Mouse (Mus musculus) spleen, adult 10 weeks (tissue): ENCODE data around the gene Rab11b. TPM values are rescaled to one million over a fixed set of nuclear protein-coding genes. Genes with fewer than 3 reads are reported as not detected.

Experiments used
- polyA plus RNA-seq: library from polyadenylated mRNA; stranded (reverse); fragments of 350-450 nt; fragmentation: Illumina TruSeq; extraction: RNeasy Lipid Tissue Mini Kit (QIAGEN cat#74804); gene quantifications from one replicate; pipeline ENCODE4 v1.2.3, GENCODE M21; 2015; ENCODE audit warnings: low replicate concordance; ENCODE audit not compliant: insufficient read depth

The Rab11b gene
- 65.7 TPM for polyA plus RNA-seq

GRCm38 (mm10) chr17:33760255-33761165 is at the start of gene Rab11b:
Rab11b (minus strand) TSS chr17:33760530.

GRCm38 (mm10) chr17:33781124-33781977 is 21.0 kb upstream of the Rab11b start, which contains the start of gene Angptl4:
Angptl4 (minus strand) TSS chr17:33781830.

GRCm38 (mm10) chr17:33718384-33718881 is 41.9 kb downstream of the Rab11b start, which contains the start of gene March2:
March2 (minus strand) TSS chr17:33718670.

Other genes starting within 250 kb of the Rab11b start
- 51.5 TPM for gene Adamts10, start 236.3 kb downstream of the Rab11b start, polyA plus RNA-seq
- gene Myo1f, start 204.8 kb downstream of the Rab11b start, polyA plus RNA-seq: 35.7 TPM
- 21.6 TPM for gene Zfp414, start 131.4 kb downstream of the Rab11b start, polyA plus RNA-seq
- 6.4 TPM for gene Pram1, start 122.5 kb downstream of the Rab11b start, polyA plus RNA-seq
- gene Hnrnpm, start 73.7 kb downstream of the Rab11b start, polyA plus RNA-seq: 386 TPM
- gene March2, start 41.9 kb downstream of the Rab11b start, polyA plus RNA-seq: 102 TPM
- 11.1 TPM for gene Angptl4, start 21.3 kb upstream of the Rab11b start, polyA plus RNA-seq
- gene Kank3, start 50.0 kb upstream of the Rab11b start, polyA plus RNA-seq: 53.6 TPM
- 1,152 TPM for gene Rps28, start 64.0 kb upstream of the Rab11b start, polyA plus RNA-seq
- 55.2 TPM for gene Ndufa7, start 64.0 kb upstream of the Rab11b start, polyA plus RNA-seq
- 5.0 TPM for gene Cd320, start 82.6 kb upstream of the Rab11b start, polyA plus RNA-seq
- gene Gm7029, start 113.3 kb upstream of the Rab11b start, polyA plus RNA-seq: not detected
- 5.8 TPM for gene Kifc1, start 130.1 kb upstream of the Rab11b start, polyA plus RNA-seq
- gene Platr17, start 144.6 kb upstream of the Rab11b start, polyA plus RNA-seq: 1.5 TPM
- 39.7 TPM for gene Daxx, start 148.9 kb upstream of the Rab11b start, polyA plus RNA-seq
- 143 TPM for gene Tapbp, start 155.4 kb upstream of the Rab11b start, polyA plus RNA-seq
- gene Zbtb22, start 155.4 kb upstream of the Rab11b start, polyA plus RNA-seq: 10.6 TPM
- 55.9 TPM for gene Rgl2, start 169.0 kb upstream of the Rab11b start, polyA plus RNA-seq
- gene Pfdn6, start 179.8 kb upstream of the Rab11b start, polyA plus RNA-seq: 50.2 TPM
- 6.0 TPM for gene Wdr46, start 180.1 kb upstream of the Rab11b start, polyA plus RNA-seq
- 4.4 TPM for gene B3galt4, start 191.0 kb upstream of the Rab11b start, polyA plus RNA-seq
- gene Vps52, start 195.3 kb upstream of the Rab11b start, polyA plus RNA-seq: 28.2 TPM
- gene Rps18, start 195.5 kb upstream of the Rab11b start, polyA plus RNA-seq: 1,734 TPM
- 3,352 TPM for gene H2-K1, start 239.8 kb upstream of the Rab11b start, polyA plus RNA-seq